Mouse (Mus musculus) E14TG2a.4 (cell line): Measurements from ENCODE around the gene Jup.
"Not testable (repeated sequence)": the region's sequence is repeated elsewhere in the genome, so short reads cannot be mapped to it uniquely, and the experiment has no call there.

ENCODE experiments used
- H3K27me3 ChIP-seq: 2 replicates; pipeline ENCODE4 v1.6.1; 2014; ENCODE audit warnings: low read length, control low read depth; ENCODE audit not compliant: insufficient read depth
- H3K36me3 ChIP-seq: 2 replicates; pipeline ENCODE4 v1.6.1; 2014; ENCODE audit warnings: low read length, control low read depth; ENCODE audit not compliant: insufficient read depth
- H3K4me1 ChIP-seq: replicated peaks from 2 replicates; pipeline ENCODE4 v1.6.1; 2014; ENCODE audit warnings: low read depth, low read length, control low read depth
- H3K4me3 ChIP-seq: replicated peaks from 2 replicates; pipeline ENCODE4 v1.5.1; 2014; ENCODE audit warnings: mild to moderate bottlenecking, low read length
- H3K9me3 ChIP-seq: 2 replicates; pipeline ENCODE4 v1.6.1; 2014; ENCODE audit warnings: low read length, control low read depth
- CTCF ChIP-seq: conservative IDR thresholded peaks from 2 replicates; pipeline ENCODE4 v1.5.1; 2014; ENCODE audit warnings: low read length
- NANOG ChIP-seq: IDR thresholded peaks from 2 replicates; pipeline ENCODE4 v1.6.1; 2014; ENCODE audit warnings: borderline replicate concordance, low read length, mixed read lengths
- POU5F1 ChIP-seq: IDR thresholded peaks from 2 replicates; pipeline ENCODE4 v1.6.1; 2014; ENCODE audit warnings: low read length, borderline replicate concordance

Jup gene

DNA sequence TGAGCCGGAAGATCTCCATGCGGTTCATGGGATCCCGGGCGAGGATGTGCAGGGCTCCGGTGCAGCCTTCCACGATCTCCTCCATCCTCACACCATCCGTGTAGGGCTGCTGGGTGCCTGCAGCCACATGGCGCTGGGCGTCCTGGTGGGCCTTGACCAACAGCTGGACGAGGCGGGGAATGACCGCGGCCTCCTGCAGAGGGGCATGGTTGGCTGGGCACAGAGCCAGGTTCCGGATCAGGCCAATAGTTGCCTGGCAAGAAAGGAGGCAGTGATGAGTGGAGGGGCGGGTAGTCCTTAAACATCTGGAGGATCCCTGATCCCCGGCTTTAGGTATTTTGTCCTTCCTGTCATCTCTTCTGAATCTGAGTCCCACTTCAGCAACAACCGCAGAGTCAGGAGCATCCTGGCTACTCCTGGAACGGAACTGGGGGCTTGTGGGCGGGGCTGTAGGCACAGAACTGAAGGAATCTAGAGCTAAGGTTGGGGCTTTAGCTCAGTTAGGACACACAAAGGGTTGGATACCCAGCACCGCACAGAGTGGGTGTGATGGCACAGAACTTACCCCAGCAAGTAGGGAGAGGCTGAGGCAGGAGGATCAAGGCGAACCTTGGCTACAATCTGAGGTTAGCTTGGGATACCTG, 20.7 kb downstream of the Jup start:
- peaks cover 86% of the 10 kb centered on the region for H3K4me1 ChIP-seq

DNA sequence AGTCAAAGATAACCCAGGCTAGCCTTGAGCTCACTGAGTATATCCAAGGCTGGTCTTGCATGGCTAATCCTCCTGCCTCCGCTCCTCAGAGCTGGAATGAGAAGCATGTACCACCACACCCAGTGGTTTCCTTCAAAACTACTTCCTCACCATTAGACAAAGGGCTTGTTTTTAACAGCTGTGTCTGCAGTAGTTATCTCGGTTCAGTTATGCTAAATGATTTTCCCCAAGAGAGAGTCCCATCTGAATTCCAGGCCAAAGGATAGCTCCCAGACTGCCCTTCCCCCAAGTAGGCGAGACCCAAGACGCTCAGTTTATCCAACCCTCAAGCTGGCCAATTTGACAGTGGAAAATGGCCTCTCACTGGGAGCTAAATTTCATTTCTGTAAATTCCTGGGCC, 21.6 kb downstream of the Jup start:
- H3K4me1 ChIP-seq: peaks cover 89% of the 10 kb centered on the region
- TF ChIP-seq NANOG (peak; percentile 70; the same call in 1 of the 2 replicates), CTCF (no peak), POU5F1 (no peak)

More for the DNA sequence above, 20.7 kb downstream of the Jup start:
- Histone ChIP-seq H3K4me3 (peak overlapping the region; percentile 89), H3K36me3 (peaks cover 91% of the 10 kb centered on the region), H3K27me3 (no peaks in the 10 kb centered on the region), H3K9me3 (no peaks in the 10 kb centered on the region)
- TF ChIP-seq CTCF (no peak), POU5F1 (no peak), NANOG (no peak)

DNA sequence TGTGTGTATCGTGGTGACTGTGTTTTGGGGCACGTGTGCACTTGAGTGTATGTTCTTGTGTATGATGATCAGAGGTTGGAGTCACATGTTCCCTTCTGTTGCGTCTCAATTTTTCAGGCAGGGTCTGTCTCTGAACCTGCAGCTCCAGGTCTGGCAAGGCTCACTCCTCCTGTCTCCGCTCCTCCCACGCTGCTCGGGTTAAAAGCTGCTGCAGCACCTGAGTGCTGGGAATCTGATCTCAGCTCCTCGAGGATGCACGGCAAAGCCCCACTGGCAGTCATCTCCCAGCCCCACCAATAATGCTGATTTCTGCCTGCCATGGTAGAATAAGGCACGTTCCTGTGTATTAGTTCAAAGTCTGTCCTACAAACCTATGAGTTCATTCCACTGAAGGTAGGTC, 22.4 kb downstream of the Jup start:
- Histone ChIP-seq H3K4me3 (peak overlapping the region; percentile 89), H3K27me3 (no peaks in the 10 kb centered on the region), H3K4me1 (peaks cover 89% of the 10 kb centered on the region), H3K36me3 (peaks cover 91% of the 10 kb centered on the region), H3K9me3 (no peaks in the 10 kb centered on the region)
- no peak for TF ChIP-seq POU5F1
- TF ChIP-seq CTCF: no peak
- TF ChIP-seq NANOG: no peak

More for the DNA sequence above, 21.6 kb downstream of the Jup start:
- Histone ChIP-seq H3K36me3 (peaks cover 91% of the 10 kb centered on the region), H3K27me3 (no peaks in the 10 kb centered on the region), H3K4me3 (peak overlapping the region; percentile 89), H3K9me3 (no peaks in the 10 kb centered on the region)

DNA sequence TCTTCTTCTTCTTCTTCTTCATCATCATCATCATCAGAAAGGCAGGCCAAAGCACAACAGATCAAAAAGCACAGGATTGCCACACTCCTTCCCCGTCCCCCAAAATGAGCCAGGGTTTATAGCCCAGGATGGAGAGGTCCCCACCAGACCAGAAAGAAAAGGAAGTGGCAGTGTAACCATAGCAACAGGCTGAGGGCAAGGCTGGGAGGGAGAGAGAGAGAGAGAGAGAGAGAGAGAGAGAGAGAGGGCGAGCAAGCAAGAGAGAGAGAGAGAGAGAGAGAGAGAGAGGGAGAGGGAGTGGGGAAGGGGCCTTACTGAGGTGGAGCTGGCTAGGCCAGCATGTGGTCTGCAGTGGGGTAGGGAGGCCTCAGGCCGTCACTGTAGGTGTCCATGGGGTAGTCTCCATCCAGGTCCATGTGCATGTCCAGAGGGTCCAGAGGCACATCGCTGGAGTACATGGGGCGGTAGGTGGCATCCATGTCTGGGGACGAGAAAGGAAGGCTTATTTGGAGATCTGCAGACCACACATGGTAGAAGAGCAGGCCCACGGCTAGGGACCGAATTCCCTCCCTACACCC, 25.5 kb downstream of the Jup start:
- Histone ChIP-seq H3K36me3 (peaks cover 77% of the 10 kb centered on the region), H3K27me3 (no peaks in the 10 kb centered on the region), H3K4me1 (peaks cover 87% of the 10 kb centered on the region), H3K9me3 (no peaks in the 10 kb centered on the region), H3K4me3 (peak overlapping the region; percentile 11; the same call in 1 of the 2 replicates)
- TF ChIP-seq POU5F1 (no peak), NANOG (no peak), CTCF (no peak)

DNA sequence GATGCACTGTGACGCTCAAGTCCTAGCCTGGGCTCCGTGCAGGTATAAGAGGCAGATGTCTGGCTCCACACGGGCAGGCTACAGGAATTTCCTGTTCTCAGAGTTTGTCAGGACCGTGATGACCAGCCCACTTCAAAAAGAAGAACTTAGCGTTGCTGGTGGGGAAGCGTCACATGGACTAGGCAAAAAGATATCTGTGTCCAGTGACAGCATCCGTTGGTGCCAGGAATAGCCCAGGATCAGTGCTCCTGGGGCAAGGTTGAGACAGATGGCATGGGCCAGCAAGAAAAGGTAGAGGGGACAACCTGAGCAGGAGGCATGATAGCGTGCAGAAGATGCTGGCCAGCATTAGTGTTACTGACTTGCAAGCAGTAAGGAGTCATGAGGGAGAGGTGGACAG, 27.7 kb downstream of the Jup start:
- Histone ChIP-seq H3K27me3 (no peaks in the 10 kb centered on the region), H3K4me1 (peaks cover 82% of the 10 kb centered on the region), H3K4me3 (no peak overlapping the region), H3K36me3 (peaks cover 59% of the 10 kb centered on the region), H3K9me3 (no peaks in the 10 kb centered on the region)
- TF ChIP-seq CTCF: no peak
- no peak for TF ChIP-seq POU5F1
- no peak for TF ChIP-seq NANOG

DNA sequence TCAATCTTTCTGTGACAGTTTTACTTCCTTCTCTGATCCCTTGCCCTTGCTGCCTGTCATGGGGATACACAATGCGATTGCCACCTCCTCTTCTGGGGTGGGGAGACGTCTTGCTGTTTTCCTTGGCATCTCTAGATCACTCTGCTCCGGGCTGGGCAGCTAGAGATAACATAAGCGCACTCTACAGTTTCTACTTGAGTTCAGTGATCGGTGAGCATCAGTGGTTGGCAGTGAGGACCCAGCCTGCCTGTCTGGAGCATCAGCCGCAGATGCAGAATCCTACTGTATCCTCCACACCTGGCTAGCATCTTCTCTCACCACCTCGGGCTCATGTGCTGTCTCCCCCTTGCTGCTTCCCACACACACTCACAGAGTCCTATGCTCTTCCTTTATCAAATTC, 28.4 kb downstream of the Jup start:
- peaks cover 81% of the 10 kb centered on the region for H3K4me1 ChIP-seq
- peaks cover 4% of the 10 kb centered on the region; the same call in 1 of the 2 replicates for H3K27me3 ChIP-seq
- H3K4me3 ChIP-seq: no peak overlapping the region
- no peaks in the 10 kb centered on the region for H3K9me3 ChIP-seq
- TF ChIP-seq NANOG (no peak), CTCF (no peak), POU5F1 (no peak)
- H3K36me3 ChIP-seq: peaks cover 54% of the 10 kb centered on the region

DNA sequence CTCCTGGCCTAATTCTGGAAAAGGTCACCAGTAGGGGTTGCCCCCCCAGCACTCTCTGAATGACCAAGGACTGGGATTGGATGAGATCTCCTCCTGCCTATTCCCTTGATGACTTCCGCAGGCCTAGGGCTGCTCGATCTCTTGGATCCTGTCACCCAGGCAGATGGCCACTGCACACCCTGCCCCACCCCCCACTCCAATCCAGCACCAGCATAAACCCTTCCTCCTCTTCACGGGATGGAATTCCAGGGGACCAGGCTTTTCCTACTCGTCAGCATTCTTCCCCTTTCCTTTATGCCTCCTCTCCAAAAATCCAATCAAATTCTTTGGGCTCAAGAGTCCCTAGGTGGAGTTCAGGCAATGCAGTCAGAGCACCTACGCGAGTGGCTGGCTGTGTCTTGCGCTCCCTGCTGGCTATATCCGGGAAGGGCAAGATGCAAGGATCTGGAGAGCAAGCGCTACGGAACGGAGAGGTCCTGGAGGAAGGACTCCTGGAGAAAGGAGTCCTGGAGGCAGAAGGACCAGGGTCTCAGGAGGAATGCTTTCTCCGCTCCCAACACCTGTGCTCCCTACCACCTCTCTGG, 34.5 kb downstream of the Jup start:
- no peak overlapping the region for H3K4me3 ChIP-seq
- H3K4me1 ChIP-seq: peaks cover 53% of the 10 kb centered on the region
- TF ChIP-seq POU5F1 (no peak), CTCF (peak; percentile 91)
- peaks cover 11% of the 10 kb centered on the region for H3K27me3 ChIP-seq
- H3K9me3 ChIP-seq: no peaks in the 10 kb centered on the region
- H3K36me3 ChIP-seq: no peaks in the 10 kb centered on the region

DNA sequence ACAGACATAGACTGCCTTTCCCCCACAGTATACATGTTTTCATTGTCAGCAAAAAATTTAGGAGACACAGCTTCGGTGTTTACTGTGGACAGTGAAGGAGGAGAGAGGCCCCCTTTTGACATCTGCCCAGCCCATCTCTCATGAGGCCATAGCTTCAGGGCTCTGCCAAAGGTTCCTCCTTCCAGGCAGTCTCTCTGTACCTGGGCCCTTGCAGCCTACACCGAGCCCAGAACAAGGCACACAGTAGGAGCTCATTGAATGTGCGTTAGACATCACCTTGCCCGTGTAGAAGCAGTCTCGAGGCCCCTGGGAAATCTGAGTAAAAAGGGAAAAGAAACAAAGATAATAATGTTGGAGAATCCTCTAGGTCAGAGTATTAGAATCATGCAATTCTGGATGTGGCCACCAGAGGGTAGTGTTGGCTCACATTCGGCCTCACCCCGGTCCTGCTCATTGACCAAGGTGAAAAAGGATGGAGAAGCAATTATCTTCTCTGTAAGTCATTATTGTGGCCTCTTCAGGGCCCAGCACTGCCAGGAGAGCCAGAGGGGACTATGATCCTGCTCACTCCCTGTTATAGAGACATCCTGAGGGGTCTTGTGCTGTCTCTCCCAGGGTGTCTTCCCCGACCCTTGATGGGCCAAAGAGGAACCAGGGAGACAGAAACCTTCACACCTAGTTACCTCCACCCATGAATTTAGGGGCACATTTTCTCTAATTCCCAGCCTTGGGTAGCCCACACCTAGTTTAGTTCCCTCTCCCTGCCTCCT, 35.2 kb downstream of the Jup start:
- peaks cover 54% of the 10 kb centered on the region for H3K4me1 ChIP-seq
- TF ChIP-seq CTCF (peak; percentile 87), NANOG (no peak)
- no peaks in the 10 kb centered on the region for H3K9me3 ChIP-seq
- peaks cover 11% of the 10 kb centered on the region for H3K27me3 ChIP-seq
- no peak overlapping the region for H3K4me3 ChIP-seq
- no peaks in the 10 kb centered on the region for H3K36me3 ChIP-seq

DNA sequence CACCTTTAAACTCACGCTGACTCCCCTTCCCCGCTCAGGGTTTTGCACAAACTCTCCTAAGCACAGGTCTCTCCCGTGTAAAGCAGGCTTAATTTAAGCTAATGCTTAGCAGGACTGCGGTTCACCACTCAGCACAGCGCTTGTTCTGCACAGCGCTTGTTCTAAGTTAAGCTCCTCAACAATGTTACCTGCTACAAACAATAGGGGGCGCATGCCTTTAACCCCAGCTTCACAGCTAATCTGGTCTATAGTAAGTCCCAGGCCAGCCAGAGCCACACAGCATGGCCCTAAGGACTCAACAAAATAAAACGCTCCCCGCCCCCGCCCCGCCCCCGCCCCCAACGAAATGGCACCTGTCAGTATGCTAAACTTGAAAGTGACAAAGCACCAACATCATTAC, 36.5 kb downstream of the Jup start:
- H3K9me3 ChIP-seq, H3K4me3 ChIP-seq, H3K36me3 ChIP-seq: not testable (repeated sequence)
- H3K4me1 ChIP-seq: peaks cover 60% of the 10 kb centered on the region
- H3K27me3 ChIP-seq: peaks cover 11% of the 10 kb centered on the region
